Mouse (Mus musculus) lung, postnatal 25 days (tissue): ENCODE data around the gene Aldh18a1.
"Not testable (repeated sequence)": the region's sequence is repeated elsewhere in the genome, so short reads cannot be mapped to it uniquely, and the experiment has no call there.

Experiments used
- DNase-seq: peaks from one replicate; pipeline ENCODE4 v3.0.0; 2022; ENCODE audit warnings: low spot score

Gene Aldh18a1

DNA sequence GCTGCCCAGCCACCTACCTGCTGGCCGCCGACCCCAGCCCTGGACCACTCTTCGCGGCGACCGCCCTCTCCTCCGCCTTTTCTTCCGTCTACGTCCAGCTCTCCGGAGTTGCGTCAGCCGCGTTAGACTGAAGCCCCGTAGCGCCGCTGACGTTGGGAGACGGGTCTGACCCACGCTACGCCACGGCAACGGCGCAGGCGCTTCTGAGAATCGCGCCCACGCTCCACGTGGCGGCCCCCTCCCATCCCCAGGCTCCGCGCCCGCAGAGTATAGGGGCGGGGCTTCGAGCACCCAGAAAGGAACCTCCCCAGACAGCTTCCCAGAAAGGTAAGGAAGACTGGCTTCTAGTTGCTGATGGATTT lies at the start of gene Aldh18a1:
Gene Aldh18a1 (minus strand): TSS at position 171 of the 362 bp plus-strand sequence.
- DNase-seq = peak; percentile 91

DNA sequence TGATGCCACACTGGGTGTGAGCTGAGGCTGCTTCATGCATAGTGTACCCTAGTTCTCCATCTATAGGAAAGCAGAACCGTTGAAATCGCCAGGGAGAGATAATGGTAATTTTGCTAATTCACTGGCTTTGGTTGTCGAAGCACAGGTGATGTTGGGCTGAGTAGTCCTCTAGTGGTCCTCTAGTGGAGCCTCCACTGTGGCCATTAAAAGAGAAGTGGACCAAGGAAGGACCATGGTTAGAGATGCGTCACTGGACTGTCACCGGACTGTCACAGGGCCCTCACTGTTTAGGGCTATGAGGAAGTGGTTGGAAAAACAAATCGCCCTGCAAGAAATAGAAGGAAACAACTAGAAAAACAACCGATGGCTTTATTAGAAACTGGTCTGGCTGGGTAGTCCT lies 49.3 kb upstream of the Aldh18a1 start:
- peak; percentile 53 for DNase-seq

DNA sequence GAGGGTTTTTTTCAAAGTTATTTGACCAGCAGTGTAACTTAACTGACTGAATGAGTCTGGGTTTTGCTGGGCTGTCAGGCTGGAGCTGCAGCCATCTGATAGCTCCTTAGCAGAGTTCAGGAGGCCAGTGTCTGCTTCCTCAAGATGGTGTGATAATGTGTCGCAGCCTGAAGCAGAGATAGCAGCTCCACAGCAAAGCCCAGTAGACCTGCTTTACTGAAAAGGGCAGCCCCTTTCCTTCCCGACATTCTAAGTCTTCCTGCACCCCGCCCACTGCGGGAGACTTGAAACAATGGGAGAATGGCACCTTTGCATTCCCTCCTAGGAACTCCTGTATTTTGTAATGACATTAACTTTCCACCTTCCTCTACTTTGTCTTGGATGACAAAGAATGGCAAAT lies 48.8 kb upstream of the Aldh18a1 start:
- peak; percentile 68 for DNase-seq

DNA sequence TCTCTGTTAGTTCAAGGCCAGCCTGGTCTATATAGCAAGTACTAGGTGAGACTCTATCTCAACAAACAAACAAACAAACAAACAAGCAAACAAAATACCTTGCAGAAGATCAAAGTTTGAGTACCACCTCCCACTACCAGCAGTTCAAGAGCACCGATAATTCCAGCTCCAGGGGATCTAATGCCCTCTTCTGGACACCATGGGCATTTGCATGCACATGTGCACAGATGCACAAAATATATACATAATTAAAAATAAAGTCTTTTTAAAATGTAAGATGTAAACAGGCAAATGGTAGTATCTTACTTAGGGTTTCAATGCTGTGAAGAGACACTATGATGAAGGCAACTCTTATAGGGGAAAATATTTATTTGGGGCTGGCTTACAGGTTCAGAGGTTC lies 44.9 kb upstream of the Aldh18a1 start:
- no peak for DNase-seq

DNA sequence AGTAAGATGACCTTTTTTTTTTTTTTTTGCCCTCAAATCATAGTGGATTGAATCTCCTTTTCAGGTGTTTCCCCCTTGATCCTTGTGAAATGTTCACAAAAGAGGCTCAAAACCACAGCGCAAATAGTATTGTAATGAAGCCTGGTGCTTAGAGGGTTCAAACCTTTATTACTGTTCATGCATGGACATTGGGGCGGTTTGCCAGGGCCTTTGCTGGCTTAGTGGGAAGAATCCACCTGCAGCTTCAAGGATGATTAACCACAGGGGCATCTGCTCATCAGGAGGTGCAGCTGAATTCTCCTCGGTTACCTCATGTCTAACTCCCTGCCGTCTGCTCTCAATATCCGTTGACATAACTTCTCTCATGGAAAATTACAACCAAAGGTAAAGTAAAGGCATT lies 44.4 kb upstream of the Aldh18a1 start:
- no peak for DNase-seq

DNA sequence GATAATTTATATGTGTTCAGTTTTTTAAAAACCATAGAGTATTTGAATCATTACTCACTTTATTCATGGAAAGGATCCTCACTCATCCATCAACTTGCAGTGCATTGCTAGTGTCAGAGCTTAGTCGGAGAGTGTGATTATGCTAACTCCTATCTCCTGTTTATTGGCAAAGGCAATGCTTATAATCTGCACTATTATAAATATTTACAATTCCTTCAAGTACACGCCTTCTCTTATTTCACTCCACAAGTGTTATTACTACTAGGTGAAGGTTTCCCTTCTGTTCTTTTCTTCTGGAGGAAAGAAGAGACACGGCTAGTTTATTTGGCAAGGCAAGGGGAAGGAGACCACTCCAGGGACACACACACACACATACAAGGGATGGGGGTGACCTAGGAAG lies 43.9 kb upstream of the Aldh18a1 start:
- no peak for DNase-seq

DNA sequence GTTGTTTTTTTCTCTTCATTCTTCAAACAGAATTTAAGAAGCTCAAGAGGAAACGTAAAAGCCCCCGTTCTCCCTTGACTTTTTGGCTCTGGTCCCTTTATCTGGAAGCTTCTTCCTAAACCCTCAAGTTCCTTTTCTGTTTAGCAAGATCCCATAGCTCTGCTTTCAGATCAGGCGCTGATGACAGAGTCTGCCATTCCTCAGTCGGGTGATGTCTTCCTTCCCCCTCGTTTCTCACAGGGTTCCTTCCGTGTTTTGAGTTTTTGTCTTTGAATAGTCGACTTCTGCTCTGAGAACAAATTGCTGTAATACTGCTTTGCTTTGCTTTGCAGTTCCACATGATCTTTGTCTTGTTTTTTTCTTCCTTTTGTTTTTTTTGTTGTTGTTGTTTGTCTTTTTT lies 42.3 kb upstream of the Aldh18a1 start:
- DNase-seq = peak; percentile 53

DNA sequence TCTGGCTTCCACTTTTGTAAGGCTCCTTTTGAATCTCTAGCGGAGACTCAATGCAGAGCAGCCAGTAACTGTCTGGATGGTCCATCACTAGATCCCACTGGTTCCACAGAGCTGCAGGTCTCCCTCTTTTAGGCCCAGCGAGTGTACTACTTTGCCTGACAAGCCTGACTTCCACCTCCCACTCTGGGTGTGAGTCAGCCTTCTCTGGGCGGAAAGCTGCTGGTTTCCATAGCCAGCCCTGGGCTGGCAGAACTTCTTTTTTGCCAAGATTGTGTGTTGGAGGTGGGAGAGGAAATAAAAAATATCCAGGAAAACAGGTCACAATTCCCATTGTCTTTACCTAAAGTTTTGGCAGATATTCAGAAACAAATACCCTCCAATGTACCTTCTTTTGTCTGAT lies 41.8 kb upstream of the Aldh18a1 start:
- no peak for DNase-seq

DNA sequence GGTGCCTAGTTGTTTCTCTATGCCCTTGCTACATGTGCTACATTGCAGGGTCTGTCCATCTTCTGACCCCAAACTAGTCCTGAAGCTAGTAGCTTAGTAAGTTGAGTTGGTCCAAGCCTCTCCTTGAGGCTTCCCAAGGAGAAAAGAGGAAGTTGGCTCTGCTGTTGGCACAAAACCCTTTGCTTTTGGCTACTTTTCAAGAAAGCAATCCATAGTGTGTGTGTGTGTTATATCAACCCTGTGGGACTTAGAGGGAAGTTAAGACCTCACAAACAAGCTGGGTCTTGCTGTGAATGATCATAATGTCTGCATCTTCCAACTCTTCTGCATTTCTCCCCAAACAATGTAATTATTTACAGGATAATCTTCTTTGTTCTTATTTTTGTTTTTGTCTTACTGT lies 40.7 kb upstream of the Aldh18a1 start:
- DNase-seq = no peak

DNA sequence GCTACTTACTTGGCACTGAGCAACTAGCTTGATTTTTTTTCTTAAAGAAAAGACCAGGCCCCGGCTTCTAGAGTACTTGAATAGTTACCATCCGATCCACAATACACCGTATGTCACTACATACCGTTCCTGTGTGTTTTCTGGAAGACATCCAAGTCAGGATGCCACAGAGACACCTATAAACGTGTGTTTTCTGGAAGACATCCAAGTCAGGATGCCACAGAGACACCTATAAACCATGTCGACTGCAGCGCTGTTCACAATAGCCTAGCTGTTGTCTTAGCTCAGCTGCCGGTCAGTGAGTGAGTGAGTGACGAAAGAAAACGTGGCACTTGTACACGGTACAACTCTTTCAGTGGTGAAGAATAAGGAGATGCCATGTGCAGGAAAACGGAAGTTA lies 37.7 kb upstream of the Aldh18a1 start:
- DNase-seq = no peak

DNA sequence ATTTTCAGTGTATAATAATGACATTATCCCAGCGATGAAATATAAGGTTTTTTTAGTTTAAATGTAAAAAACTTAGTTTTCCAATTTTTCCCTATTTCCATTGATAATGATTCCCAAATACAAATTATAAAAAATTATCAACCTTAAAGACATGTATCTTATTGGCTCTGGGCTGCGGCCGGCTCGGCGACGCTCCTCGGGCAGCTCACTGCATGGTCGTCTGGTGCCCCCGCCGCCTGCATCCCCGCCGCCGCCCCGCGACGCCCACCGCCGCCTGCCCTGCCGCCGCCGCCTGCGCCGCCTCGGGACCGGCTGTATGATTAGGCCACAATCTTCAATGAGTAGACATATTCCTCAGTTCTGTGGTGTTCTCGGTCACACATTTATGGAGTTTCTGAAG lies 33.4 kb upstream of the Aldh18a1 start:
- DNase-seq = not testable (repeated sequence)

DNA sequence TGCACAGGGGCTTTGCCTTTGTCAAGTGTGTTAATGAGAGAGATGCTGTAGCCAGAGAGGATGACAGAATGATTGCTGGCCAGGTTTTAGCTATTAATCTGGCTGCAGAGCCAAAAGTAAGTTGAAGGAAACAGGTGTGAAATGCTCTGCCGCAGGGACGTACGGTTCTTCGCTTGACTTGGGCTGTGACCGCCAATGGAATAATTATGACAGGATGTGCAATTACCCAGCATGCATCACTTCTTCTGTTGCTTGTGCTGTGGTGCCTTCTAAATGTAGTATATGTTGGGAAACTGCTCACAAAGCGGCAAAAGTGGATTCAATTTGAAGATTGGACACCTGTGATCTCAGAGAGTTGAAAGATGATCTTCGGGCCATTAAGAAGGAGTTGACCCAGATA lies 27.8 kb upstream of the Aldh18a1 start:
- DNase-seq = no peak

DNA sequence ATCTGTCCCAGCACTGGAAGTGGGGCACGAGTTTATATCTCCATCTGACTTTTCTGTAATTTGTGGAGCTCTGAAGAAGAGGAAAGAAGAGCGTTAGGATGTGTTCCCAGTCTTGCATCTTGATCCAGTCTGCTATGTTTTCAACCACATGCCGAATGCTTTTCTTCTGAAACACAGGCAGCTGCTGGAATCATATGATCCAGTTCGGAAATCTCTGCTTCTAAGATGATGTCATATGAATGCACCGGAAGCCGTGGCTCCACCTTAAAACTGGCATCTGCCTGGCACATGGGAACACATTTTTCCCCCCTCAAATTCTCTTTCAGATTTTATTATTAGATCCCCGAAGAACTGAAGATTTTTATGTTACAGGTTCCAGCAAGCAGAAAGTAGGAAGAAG lies 26.5 kb upstream of the Aldh18a1 start:
- DNase-seq = no peak

DNA sequence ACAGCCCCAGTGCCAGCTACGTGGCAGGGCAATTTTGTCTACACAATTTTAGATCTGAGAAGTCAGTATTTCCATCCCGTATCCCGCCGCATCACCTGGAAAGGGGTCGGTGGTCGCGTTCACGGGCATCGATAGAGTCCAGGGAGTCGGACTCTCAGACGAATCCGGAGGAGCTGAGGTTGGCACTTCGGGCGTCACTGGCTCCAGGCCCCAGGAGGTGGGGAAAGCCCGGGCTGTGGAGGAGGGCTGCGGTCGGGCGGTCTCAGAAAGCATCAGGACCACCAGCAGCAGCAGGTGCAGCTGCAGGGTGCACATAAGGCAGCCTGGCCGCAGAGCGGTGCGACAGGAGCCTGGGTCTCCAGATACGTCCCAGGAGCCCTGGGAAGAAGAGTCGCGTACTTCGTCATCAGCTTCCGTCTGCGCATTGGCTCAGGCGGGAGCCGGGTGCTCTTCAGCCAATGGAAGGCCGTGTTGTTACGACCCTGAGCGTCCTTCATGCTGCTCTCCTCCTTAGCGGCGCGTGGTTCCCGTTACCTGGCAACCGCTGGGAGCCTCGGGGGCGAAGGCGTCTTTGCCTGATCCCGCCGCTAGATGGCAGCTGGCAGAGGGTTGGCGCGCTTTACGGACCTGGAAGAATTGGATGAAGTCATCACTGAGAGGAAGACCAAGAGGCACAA lies 23.7 kb upstream of the Aldh18a1 start, which contains the start of the genes Tctn3 and Entpd1:
Gene Tctn3 (minus strand): TSS at position 404 of the 677 bp plus-strand sequence.
Gene Entpd1 (plus strand): TSS at position 537 of the 677 bp plus-strand sequence.
- DNase-seq = peak; percentile 97

DNA sequence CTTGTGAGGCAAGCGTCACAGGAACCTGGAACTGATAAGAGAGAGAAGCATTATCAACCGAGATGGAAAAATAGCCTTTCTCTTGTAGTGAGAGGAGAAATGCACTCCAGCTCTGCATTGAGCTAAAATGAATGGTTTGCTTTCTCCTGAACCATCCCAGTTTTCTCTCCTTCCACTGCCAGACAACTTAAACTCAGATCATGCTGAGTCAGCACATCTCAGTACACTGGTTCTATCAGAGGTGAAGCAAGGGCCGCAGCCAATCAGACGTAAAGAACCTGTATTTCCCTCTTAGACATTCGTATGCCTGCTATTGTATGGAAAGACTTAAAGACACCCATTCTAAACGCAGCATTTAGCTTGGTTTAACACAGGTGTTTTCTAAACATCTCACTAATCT lies 19.4 kb upstream of the Aldh18a1 start:
- DNase-seq = no peak

DNA sequence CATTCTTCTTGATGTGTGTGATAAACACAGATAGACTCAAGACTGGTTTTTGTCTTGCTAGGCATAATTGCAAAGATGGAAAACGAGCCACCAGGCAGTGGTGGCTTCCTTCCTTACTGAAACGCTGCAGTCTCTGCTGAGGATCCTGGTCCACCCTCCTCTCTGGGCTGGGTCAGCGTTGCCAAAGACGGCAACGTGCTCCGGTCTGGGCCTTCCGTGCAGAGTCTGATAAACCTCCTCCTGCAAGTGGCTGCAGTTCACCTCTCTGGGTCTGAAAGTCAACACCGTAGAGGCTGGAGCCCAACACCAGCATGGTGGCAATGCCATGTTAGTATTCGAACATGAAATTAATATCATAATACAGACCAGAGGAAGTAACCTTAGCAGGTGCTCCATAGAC lies 16.9 kb upstream of the Aldh18a1 start:
- DNase-seq = no peak

DNA sequence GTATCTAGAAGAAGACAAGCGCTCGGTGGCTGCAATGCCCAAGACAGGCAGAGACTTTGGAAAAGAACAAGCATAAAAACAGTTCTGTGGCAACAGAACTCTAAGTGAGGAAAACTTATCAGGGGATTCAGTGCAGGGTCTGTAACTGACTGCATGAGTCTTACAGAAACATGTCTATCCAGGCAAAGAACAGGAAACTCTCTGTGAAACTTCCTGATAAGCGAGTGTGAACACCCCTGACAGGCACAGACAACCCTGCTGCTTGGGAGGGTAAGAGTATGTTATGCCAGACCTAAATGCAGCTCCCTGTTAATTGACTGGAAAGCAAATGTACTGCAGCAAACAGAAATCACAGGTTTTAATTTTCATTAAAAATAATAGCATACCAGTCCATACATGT lies 13.6 kb upstream of the Aldh18a1 start:
- no peak for DNase-seq

DNA sequence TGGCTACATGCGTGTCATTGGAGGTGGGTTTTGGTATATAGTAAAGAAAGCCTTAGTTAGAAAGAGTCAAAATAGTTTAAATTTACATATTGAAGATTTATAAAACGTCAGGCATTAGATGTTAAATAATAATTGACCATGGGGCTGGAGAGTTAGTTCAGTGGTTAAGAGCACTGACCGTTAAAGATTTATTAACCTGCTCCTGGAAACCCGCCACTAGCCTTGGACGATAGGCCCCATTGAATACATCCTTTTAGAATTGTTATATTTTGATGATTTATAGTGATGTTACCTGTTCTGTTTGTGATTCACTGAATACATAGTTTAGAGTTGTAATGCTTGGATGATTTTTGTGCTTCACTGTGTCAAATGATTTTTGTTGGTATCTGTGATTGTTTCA lies 12.6 kb upstream of the Aldh18a1 start:
- not testable (repeated sequence) for DNase-seq

DNA sequence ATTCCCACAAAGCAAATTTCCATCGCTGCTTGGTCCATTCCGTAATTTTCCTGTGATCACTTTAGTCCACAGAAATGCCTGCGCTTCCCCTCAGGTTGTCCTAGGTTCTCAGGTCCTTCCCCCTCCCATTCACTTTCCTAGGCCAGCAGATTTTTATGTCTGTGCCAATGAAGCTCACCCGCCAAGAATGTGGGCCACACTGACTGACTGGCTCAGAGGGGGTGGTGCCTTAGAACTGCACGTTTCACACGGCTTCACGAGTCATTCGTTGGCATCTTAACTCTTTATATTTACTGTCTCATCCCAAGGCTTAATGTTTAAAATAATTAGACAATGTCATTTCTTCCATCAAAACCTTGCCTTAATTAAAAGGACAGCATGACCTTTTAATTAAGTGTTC lies 7.6 kb upstream of the Aldh18a1 start:
- no peak for DNase-seq

DNA sequence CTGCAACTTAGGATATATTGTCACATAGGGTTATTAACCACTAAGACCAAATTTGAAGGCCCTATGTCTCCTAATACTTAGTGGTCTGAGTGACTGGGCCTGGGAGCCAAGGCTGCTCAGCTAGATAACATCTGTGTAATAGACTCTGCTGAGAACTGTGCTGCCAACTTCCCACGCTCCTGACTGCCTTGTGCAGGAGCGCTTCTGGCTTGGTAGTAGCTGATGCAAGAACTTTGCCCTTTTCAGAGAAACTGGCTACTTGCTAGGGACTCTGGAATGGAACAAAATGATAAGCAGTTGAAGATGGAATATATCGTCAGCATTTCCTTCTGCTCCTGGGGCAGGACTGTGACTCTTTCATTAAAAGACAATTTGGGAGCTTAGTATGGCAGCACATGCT lies 7.0 kb upstream of the Aldh18a1 start:
- no peak for DNase-seq

DNA sequence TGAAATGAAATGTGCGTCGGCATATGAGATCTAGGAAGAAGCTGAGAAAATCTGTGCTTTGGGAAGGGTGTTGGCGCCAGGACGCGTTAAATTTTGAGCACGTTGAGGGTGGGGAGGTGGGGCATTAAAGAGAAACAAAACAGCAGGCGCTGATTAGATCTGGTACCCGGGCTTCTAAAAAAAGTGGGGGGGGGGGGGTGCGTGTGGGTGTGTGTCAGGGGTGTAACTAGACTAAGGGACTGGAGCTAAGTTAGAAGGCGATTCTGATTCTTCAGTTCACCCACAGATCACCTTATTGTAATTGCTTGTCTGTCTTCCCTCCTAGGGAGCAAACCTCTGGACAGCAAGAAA lies 1.2 kb upstream of the Aldh18a1 start:
- DNase-seq = no peak

DNA sequence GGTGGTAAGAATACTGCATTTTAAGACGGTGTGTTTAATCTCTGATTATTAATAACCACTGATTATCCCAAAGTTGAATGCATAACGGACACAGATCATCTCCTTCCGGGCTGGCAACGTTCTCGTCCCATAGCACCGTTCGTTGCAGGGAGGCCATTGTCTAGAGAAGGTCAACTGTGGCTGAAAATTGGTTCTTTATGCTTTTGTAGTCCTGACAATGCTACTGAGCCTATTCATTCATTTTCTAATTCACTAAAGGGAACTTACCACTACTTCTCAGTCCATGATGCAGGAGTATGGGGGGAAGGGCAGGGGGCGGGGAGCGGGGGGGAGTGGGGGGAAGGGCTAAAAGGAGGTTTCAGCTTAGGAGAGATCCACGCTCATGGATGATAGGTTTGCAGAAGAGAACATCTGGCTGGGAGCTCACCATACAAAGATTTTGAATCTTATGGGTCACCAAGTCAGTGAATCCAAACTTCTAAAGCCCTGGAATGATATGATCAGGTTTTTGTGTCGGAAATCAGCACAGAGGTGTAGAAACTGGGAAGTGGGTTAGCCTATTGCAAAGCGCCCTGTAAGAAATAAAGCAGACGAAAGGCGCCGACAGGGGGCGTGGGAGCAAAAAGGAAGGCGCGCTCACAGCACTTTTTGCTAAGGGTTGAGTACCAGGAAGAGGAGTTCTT lies 725 bp upstream of the Aldh18a1 start:
- DNase-seq = peak; percentile 92

DNA sequence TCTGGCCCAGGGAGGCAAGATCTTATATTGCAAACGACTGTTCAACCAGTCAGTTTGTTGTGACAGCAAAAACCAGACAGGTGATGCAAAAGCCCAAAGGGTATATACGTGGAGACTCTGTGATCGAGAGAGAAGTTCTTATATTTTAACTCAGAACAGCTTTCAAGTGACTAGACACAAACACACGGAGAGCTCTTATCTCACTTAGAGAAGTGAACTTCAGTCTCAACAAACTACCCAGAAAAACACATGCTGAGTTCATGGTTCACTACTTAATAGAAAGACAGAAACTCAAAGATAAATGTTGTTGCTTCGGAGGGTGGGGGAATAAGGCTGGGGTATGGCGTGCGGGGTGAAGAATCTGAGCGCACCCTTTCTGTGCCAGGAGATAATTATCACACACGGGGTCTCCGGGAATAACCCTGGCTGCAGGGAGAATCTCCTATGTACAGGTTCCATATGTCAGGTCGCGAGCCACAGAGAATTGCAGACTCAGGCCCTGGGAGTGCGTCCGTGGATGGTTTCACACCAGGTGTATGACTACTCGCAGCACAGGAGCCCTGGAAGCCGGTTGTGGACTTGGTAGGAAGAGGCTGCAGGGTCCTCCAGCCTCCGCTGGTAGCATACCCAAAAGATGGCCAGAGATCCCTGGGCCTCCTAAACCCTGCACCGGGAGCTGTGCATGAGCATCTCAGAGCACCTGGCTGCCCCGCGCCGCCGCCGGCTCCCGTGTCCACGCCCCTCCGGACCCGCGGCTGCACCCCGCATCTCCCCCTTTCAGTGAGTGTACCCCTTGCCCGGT lies 571 bp downstream of the Aldh18a1 start:
- no peak for DNase-seq
